Mouse (Mus musculus) embryonic facial prominence, embryonic 12.5 days (tissue): ENCODE results near the gene Kcng4. TPM values are rescaled to one million over a fixed set of nuclear protein-coding genes. Genes with fewer than 3 reads are reported as not detected.

Experiments used
- ATAC-seq: fragments of 200-750 bp; cut with Nextera tagmentation; 2 replicates; pipeline ENCODE4 v1.8.0; 2017; ENCODE audit not compliant: insufficient number of reproducible peaks, insufficient read depth, low FRiP score, low TSS enrichment
- H3K27ac ChIP-seq: fragments of 300-500 bp; sonication (generic); 2 replicates; pipeline ENCODE4 v1.5.1; 2016; ENCODE audit warnings: mild to moderate bottlenecking
- H3K27me3 ChIP-seq: fragments of 300-500 bp; sonication (generic); 2 replicates; pipeline ENCODE4 v1.6.1; 2016; ENCODE audit warnings: mild to moderate bottlenecking, moderate library complexity
- H3K36me3 ChIP-seq: fragments of 300-500 bp; sonication (generic); 2 replicates; pipeline ENCODE4 v1.6.1; 2016; ENCODE audit warnings: mild to moderate bottlenecking
- H3K4me1 ChIP-seq: fragments of 300-500 bp; sonication (generic); 2 replicates; pipeline ENCODE4 v1.6.1; 2016
- H3K4me2 ChIP-seq: fragments of 300-500 bp; sonication (generic); replicated peaks from 2 replicates; pipeline ENCODE4 v1.6.1; 2016; ENCODE audit warnings: mild to moderate bottlenecking, moderate library complexity
- H3K4me3 ChIP-seq: fragments of 300-500 bp; sonication (generic); 2 replicates; pipeline ENCODE4 v1.5.1; 2016; ENCODE audit warnings: mild to moderate bottlenecking
- H3K9ac ChIP-seq: fragments of 300-500 bp; sonication (generic); 2 replicates; pipeline ENCODE4 v1.6.1; 2016; ENCODE audit warnings: mild to moderate bottlenecking, moderate library complexity
- H3K9me3 ChIP-seq: fragments of 300-500 bp; sonication (generic); 2 replicates; pipeline ENCODE4 v1.6.1; 2016; ENCODE audit warnings: mild to moderate bottlenecking, moderate library complexity
- WGBS: fragments of 180-500 bp; shearing (Covaris S2); methylation state at CpG from one replicate; pipeline ENCODE4 v1.1.7; 2016; 5-methylcytosine and 5-hydroxymethylcytosine counted together
- polyA plus RNA-seq: library from polyadenylated mRNA; unstranded; fragments of >200 nt; fragmentation: Nextera tagmentation; extraction: Ambion mirVana; gene quantifications from 2 replicates; pipeline ENCODE4 v1.2.1, GENCODE M21; 2016

Gene Kcng4
- polyA plus RNA-seq, 1 experiment from 2014 or later: 0.08 TPM

DNA sequence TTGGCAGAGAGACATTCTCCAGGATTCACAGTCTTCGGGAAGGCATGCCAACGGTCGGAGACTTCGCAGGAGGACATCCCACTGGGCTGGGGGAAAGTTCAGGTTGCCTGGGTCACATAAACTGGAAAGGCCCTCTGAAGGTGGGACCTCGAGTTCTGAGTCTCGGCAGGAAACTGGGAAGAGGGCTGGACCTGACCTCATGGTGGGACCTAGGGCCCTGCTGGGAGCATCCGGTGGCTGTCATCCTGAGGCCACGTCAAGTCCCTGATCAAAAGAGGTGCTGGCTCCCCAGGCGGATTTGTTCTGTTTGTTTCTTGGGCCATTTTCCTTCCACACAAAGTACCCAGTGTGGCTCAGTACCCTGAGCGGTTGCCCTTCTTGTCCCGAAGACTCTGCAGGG, 28.0 kb upstream of the Kcng4 start:
- 51% methylated on average over 11 of the region's 11 CpGs for WGBS
- Histone ChIP-seq H3K9ac (no peak overlapping the region), H3K27ac (no peak overlapping the region), H3K4me2 (no peak overlapping the region), H3K4me3 (no peak overlapping the region), H3K4me1 (peaks cover 10% of the 10 kb centered on the region; the same call in 1 of the 2 replicates), H3K36me3 (no peaks in the 10 kb centered on the region), H3K9me3 (no peaks in the 10 kb centered on the region), H3K27me3 (peaks cover 9% of the 10 kb centered on the region)
- no peak for ATAC-seq

DNA sequence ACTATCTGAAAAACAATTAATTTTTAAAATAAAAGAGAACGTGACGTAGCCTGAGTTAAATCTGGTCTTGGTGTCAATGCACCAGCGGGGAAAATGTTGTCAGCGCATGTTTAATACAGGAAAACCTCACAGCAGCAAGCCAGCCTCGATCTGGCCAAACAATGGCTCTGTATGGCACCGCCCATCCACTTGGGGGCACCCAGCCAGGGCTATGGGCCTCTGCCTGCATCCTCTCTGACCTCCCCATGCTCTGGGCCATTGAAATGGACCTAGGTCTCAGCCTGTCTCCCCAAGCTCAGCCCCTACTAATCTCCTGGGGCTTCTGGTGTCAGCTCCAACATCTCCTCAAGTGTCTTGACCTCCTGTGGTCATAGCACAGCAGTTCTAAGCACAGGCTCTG, 26.4 kb upstream of the Kcng4 start:
- Histone ChIP-seq H3K4me2 (no peak overlapping the region), H3K4me1 (peaks cover 10% of the 10 kb centered on the region; the same call in 1 of the 2 replicates)

DNA sequence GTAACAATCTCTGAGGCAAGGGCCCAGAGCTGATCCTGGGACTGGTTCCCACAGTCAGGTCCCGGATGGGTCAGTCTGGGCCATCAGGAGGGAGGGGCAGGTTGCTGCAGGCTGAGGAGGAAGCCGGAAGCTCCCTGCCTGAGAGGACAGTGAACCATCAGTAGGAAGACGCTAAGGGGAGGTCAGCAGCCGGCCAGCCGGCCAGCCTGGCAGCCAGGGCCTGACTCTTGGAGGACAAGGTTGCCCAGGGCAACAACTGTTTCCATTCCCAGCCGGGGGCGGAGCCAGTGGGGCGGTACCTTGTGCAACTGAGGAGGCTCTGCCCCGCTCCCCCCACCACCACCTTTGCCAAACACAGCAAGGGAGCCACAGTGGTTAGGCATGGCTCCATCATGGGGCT, 25.6 kb upstream of the Kcng4 start:
- no peak overlapping the region; the same call in 1 of the 2 replicates for H3K4me2 ChIP-seq
- peaks cover 4% of the 10 kb centered on the region for H3K27me3 ChIP-seq
- 4% methylated on average over 9 of the region's 9 CpGs for WGBS
- H3K36me3 ChIP-seq: no peaks in the 10 kb centered on the region
- H3K4me3 ChIP-seq: no peak overlapping the region
- no peak overlapping the region for H3K27ac ChIP-seq
- peaks cover 10% of the 10 kb centered on the region; the same call in 1 of the 2 replicates for H3K4me1 ChIP-seq
- H3K9me3 ChIP-seq: no peaks in the 10 kb centered on the region
- no peak overlapping the region for H3K9ac ChIP-seq
- no peak for ATAC-seq

More for the DNA sequence above, 26.4 kb upstream of the Kcng4 start:
- no peak overlapping the region for H3K4me3 ChIP-seq
- H3K9me3 ChIP-seq: no peaks in the 10 kb centered on the region
- H3K36me3 ChIP-seq: no peaks in the 10 kb centered on the region
- H3K27me3 ChIP-seq: peaks cover 9% of the 10 kb centered on the region
- H3K9ac ChIP-seq: no peak overlapping the region
- H3K27ac ChIP-seq: no peak overlapping the region
- WGBS: 82% methylated on average over 6 of the region's 6 CpGs
- no peak for ATAC-seq

DNA sequence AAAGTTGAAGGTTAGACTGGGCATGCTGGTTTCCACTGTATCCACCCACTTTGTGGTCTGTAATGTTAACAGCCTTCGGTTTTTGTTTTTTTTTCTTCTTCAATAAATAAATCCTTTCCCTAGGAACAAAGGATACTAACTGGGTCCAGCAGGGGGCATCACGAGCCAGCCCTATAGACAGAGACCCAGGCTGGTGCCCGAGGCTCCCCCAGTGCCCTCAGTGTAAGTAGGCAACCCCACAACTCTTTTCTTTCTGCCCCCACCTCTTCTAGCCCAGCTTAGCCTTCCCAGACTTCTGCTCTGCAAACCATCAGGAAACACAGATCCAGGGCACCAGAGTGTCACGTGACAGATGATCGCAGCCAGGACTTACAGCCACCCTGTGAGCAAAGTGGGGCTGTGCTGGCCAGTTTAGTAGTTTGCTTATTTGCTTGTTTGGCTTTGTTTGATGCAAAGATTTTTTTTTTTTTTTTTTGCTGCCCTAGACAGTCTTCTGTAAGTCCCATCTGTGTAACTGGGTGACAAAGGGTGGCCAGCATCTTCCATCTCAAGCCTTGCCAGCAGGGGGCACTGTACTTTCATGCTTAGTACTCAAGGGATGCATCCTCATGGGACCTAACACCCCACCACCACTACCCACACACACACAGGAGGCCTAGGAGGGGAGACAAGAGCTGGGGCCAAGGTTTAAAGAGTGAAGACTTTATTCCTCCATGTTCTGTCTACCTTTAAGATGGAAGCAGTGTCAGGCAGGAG, 21.4 kb upstream of the Kcng4 start:
- H3K27me3 ChIP-seq: no peaks in the 10 kb centered on the region
- no peak overlapping the region for H3K4me3 ChIP-seq
- no peak overlapping the region for H3K27ac ChIP-seq
- no peak overlapping the region for H3K4me2 ChIP-seq
- WGBS: 38% methylated on average over 5 of the region's 5 CpGs
- no peak for ATAC-seq
- peaks cover 10% of the 10 kb centered on the region; the same call in 1 of the 2 replicates for H3K4me1 ChIP-seq
- H3K36me3 ChIP-seq: no peaks in the 10 kb centered on the region
- no peak overlapping the region for H3K9ac ChIP-seq
- H3K9me3 ChIP-seq: no peaks in the 10 kb centered on the region

DNA sequence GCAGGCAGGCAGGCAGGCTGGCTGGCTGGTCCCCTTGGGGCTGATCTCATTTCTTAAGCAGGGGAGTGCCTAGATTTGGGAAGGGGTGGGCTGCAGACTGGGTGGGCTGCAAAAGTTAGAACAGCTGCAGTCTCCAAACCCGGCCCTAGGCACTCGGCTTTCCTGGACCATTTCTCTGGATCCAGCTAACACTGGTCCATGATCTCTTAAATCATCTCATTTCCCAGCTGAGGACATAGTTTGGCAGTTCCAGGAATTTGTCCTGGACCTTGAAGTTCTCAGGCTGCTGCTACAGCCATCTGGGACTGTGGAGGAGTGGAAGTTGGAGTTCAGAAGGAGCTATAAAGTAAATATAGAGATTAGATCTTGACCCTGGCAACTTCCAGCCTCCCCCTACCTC, 15.8 kb upstream of the Kcng4 start:
- no peaks in the 10 kb centered on the region for H3K27me3 ChIP-seq
- no peaks in the 10 kb centered on the region for H3K9me3 ChIP-seq
- no peak overlapping the region for H3K27ac ChIP-seq
- ATAC-seq: peak; percentile 59; the same call in 1 of the 2 replicates
- 0 out of 2 replicates have a peak, but pooled peaks cover 4% of the 10 kb centered on the region for H3K4me1 ChIP-seq
- H3K4me3 ChIP-seq: no peak overlapping the region
- no peak overlapping the region for H3K4me2 ChIP-seq
- no peaks in the 10 kb centered on the region for H3K36me3 ChIP-seq
- WGBS: 13% methylated on average over 2 of the region's 2 CpGs
- no peak overlapping the region for H3K9ac ChIP-seq

DNA sequence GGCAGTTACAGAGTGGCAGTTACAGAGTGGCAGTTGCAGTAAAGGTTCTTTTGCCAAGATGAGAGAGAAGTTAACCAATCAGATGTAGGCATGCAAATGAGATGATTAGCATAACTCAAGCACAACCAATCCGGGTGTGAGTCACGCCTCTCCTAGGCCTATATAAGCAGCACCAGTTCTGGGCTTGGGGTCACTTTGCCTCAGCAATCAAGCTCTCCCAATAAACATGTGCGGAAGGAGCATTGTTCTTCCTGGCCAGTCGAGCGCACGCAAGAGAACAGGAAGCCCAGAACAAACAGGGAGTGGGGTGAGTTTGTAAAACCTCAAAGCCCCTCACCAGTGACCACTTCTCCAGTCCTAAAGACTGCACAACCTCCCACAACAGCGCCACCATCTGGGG, 11.4 kb upstream of the Kcng4 start:
- H3K27ac ChIP-seq: no peak overlapping the region
- H3K9me3 ChIP-seq: no peaks in the 10 kb centered on the region
- H3K4me2 ChIP-seq: no peak overlapping the region
- H3K9ac ChIP-seq: no peak overlapping the region
- H3K4me1 ChIP-seq: 0 out of 2 replicates have a peak, but pooled peaks cover 4% of the 10 kb centered on the region
- no peak overlapping the region for H3K4me3 ChIP-seq
- 85% methylated on average over 7 of the region's 7 CpGs for WGBS
- no peaks in the 10 kb centered on the region for H3K36me3 ChIP-seq
- no peak for ATAC-seq
- no peaks in the 10 kb centered on the region for H3K27me3 ChIP-seq

DNA sequence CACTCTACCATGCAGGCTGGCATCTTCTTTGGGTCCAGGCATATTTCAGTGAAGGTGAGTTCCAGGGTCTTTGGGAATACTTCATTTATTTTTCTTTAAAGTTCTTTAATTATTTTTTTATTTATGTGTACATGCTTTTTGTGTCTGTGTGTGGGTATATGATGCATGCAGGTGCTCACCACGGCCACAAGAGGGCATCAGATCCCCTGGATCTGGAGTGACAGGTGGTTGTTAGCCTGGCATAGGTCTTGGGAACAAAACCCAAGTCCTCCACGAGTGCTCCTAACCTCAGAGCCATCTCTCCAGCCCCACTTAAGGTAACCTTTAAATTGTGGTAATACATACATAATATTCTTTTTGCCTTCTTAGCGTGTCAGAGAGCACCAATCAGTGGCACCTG, 10.7 kb upstream of the Kcng4 start:
- 75% methylated on average over 3 of the region's 3 CpGs for WGBS
- H3K4me2 ChIP-seq: no peak overlapping the region
- no peak for ATAC-seq

DNA sequence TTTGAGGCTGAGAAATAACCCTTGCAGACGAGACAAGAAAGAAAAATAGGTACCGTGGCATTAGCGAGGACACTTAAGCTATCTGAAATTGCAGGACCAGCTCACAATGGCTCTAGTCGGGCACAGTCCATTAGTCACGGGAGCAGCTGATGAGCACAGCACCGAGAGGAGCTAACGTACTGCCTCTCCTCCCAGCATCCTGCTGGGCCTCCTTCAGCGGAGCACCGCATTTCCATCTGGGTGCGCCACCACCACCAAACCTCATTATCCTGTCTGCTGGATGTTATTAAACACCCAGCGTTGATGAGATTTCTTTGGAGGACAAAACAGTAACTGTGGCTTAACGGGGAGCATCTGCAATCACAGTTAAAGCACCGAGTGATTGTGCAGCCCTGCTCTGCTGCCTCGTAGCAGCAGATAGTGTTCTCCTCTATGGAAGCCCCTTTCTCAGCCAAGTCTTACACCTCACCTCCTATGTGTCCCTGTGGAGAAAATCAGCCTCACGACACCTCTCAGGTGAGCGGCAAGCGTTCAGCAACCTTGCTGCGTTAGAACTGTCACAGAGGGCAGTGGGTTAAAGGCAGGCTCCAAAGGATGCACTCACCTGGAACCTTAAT, 9.6 kb upstream of the Kcng4 start:
- Histone ChIP-seq H3K36me3 (no peaks in the 10 kb centered on the region), H3K4me3 (no peak overlapping the region), H3K27ac (no peak overlapping the region), H3K27me3 (no peaks in the 10 kb centered on the region), H3K4me1 (no peaks in the 10 kb centered on the region), H3K9ac (no peak overlapping the region), H3K4me2 (no peak overlapping the region), H3K9me3 (no peaks in the 10 kb centered on the region)
- 61% methylated on average over 18 of the region's 18 CpGs for WGBS
- ATAC-seq: no peak

More for the DNA sequence above, 10.7 kb upstream of the Kcng4 start:
- no peaks in the 10 kb centered on the region for H3K27me3 ChIP-seq
- H3K36me3 ChIP-seq: no peaks in the 10 kb centered on the region
- no peak overlapping the region for H3K9ac ChIP-seq
- no peaks in the 10 kb centered on the region for H3K9me3 ChIP-seq
- H3K4me3 ChIP-seq: no peak overlapping the region
- no peak overlapping the region for H3K27ac ChIP-seq
- 0 out of 2 replicates have a peak, but pooled peaks cover under 1% of the 10 kb centered on the region for H3K4me1 ChIP-seq

DNA sequence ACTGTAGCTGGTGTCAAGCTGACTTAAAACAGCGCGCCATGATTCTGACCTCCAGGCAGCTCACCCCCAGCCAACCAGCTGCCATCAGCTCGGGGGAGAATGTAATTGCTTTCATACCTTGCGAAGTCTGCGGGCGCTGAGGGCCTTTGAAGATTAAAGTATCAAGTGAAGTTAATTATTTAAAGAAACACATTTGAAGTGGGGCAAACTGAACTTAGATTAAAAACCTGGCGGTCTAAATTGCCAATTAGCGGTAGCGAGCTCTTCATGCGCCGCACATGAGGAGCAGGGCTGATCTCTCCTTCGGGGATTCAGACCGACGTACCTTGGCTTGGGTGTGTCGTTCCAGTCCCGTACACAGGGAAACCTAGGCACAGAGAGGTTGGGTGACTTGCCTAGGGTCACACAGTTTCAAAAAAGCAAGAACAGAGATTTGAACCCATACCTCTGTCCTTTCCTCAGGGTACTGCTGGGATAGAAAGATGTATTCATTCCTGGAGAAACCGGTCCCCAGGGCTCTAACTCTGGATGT, 9.0 kb upstream of the Kcng4 start:
- 60% methylated on average over 17 of the region's 17 CpGs for WGBS
- no peaks in the 10 kb centered on the region for H3K9me3 ChIP-seq
- H3K4me2 ChIP-seq: no peak overlapping the region
- ATAC-seq: no peak
- no peak overlapping the region for H3K4me3 ChIP-seq
- no peaks in the 10 kb centered on the region for H3K4me1 ChIP-seq
- no peaks in the 10 kb centered on the region for H3K36me3 ChIP-seq
- no peaks in the 10 kb centered on the region for H3K27me3 ChIP-seq
- no peak overlapping the region for H3K9ac ChIP-seq
- no peak overlapping the region for H3K27ac ChIP-seq

DNA sequence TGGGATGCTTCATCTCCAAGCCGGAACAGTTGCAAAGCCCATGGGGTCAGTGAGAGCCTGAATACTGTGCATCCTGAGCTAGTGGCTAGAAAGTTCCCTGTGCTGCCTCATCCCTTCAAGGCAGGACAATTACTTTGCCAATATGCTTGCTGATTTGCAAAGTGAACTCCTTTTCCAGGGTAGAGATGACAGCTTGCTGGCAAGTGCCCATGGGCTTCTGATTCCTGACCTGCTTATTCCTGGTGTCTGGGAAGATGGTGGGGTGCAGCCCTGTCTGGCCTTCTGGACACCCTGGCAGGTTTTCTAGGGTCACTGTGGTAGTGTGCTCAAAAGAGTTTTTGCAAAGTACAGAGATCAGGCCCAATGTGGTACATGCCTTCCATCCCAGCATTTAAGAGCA, 7.5 kb upstream of the Kcng4 start:
- H3K27ac ChIP-seq: no peak overlapping the region
- no peak for ATAC-seq
- no peak overlapping the region for H3K4me3 ChIP-seq
- H3K9me3 ChIP-seq: no peaks in the 10 kb centered on the region
- H3K9ac ChIP-seq: no peak overlapping the region
- 100% methylated on average over 1 of the region's 1 CpGs for WGBS
- no peak overlapping the region for H3K4me2 ChIP-seq
- H3K4me1 ChIP-seq: no peaks in the 10 kb centered on the region
- H3K27me3 ChIP-seq: no peaks in the 10 kb centered on the region; the same call in 1 of the 2 replicates
- H3K36me3 ChIP-seq: no peaks in the 10 kb centered on the region

DNA sequence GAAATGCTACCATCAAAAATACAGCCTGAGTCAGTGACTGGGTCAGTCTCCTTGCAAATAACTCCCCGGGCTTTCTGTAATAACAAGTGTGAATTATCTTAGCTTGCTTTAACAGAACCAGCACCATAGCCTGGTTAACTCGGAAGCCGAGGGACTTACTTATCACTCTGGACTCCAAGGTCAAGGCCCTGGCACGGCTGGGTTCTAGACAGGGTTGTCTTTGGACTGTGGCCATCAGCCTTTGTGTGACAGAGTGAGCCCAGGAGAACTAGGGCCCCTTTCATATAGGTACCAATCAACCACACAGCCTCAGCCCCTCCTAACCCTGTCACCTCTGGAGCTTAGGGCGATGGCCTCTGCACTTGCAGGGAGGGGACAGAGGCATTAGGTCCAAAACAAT, 5.6 kb upstream of the Kcng4 start:
- ATAC-seq: no peak
- WGBS: 84% methylated on average over 5 of the region's 5 CpGs

DNA sequence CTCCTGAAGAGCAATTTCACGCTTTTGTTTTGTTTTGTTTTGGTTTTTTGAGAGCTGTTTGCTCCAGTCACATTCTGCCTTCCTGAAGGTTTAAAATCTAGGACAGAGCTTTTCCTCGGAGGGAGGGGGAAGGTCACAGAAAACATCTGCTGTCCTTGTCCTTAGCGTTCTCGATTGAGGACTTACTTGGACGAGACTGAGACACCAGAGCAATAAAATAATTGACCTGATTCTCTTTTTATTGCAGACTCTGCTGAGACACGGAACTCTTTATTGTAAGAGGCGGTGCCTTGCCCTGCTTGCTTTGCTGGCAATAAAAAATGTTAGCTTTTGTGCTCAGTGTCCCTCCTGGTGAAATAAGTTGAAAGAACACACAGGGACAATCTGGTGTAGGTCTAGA, 4.3 kb upstream of the Kcng4 start:
- H3K27ac ChIP-seq: no peak overlapping the region
- H3K4me1 ChIP-seq: peaks cover 10% of the 10 kb centered on the region
- no peaks in the 10 kb centered on the region; the same call in 1 of the 2 replicates for H3K27me3 ChIP-seq
- no peaks in the 10 kb centered on the region for H3K9me3 ChIP-seq
- no peaks in the 10 kb centered on the region for H3K36me3 ChIP-seq
- no peak for ATAC-seq
- WGBS: 74% methylated on average over 7 of the region's 7 CpGs
- no peak overlapping the region for H3K4me2 ChIP-seq
- no peak overlapping the region for H3K4me3 ChIP-seq
- H3K9ac ChIP-seq: no peak overlapping the region

More for the DNA sequence above, 5.6 kb upstream of the Kcng4 start:
- no peaks in the 10 kb centered on the region for H3K36me3 ChIP-seq
- H3K9ac ChIP-seq: no peak overlapping the region
- H3K4me2 ChIP-seq: no peak overlapping the region
- no peaks in the 10 kb centered on the region for H3K9me3 ChIP-seq
- no peaks in the 10 kb centered on the region; the same call in 1 of the 2 replicates for H3K27me3 ChIP-seq
- H3K4me3 ChIP-seq: no peak overlapping the region
- no peak overlapping the region for H3K27ac ChIP-seq
- H3K4me1 ChIP-seq: no peaks in the 10 kb centered on the region
